Mouse (Mus musculus): ENCODE data around the gene Setd1b. TPM values are rescaled to one million over a fixed set of nuclear protein-coding genes. Genes with fewer than 3 reads are reported as not detected.

Setd1b gene
- polyA plus RNA-seq, 1 experiment from 2014 or later, result 7.4 TPM

GRCm38 (mm10) chr5:123135471-123136360 is 6.3 kb upstream of the Setd1b start:
- H3K27ac ChIP-seq (ENCODE audit: poor library complexity, severe bottlenecking), result peak overlapping the region; percentile 100
- H3K4me2 ChIP-seq, result peak overlapping the region; percentile 94
- no peaks in the 10 kb centered on the region for H3K27me3 ChIP-seq (replicated peaks)
- no peaks in the 10 kb centered on the region for H3K36me3 ChIP-seq
- H3K4me3 ChIP-seq, result peak overlapping the region; percentile 67
- ATAC-seq (ENCODE audit: insufficient number of reproducible peaks, low FRiP score), result peak; percentile 75
- under 1% methylated on average over 30 of the region's 30 CpGs for WGBS
- H3K9ac ChIP-seq, result peak overlapping the region; percentile 98
- H3K9me3 ChIP-seq (replicated peaks), result no peaks in the 10 kb centered on the region
- peaks cover 78% of the 10 kb centered on the region for H3K4me1 ChIP-seq (replicated peaks)

- Histone ChIP-seq H3K27me3 (replicated peaks) (no peaks in the 10 kb centered on the region), H3K36me3 (no peaks in the 10 kb centered on the region), H3K4me3 (peak overlapping the region; percentile 67), H3K4me1 (replicated peaks) (peaks cover 78% of the 10 kb centered on the region), H3K9ac (peak overlapping the region; percentile 98), H3K9me3 (replicated peaks) (no peaks in the 10 kb centered on the region), H3K27ac (ENCODE audit: poor library complexity, severe bottlenecking) (peak overlapping the region; percentile 100), H3K4me2 (peak overlapping the region; percentile 94)
- WGBS, result 0% methylated on average over 13 of the region's 13 CpGs
- ATAC-seq (ENCODE audit: insufficient number of reproducible peaks, low FRiP score), result peak; percentile 78
Measured at GRCm38 (mm10) chr5:123136361-123137043, 5.5 kb upstream of the Setd1b start.

- WGBS, result 2% methylated on average over 20 of the region's 20 CpGs
- H3K9ac ChIP-seq, result peak overlapping the region; percentile 98
- H3K27ac ChIP-seq (ENCODE audit: poor library complexity, severe bottlenecking), result peak overlapping the region; percentile 100
- H3K4me2 ChIP-seq, result peak overlapping the region; percentile 94
- no peaks in the 10 kb centered on the region for H3K9me3 ChIP-seq (replicated peaks)
- no peaks in the 10 kb centered on the region for H3K36me3 ChIP-seq
- H3K4me1 ChIP-seq (replicated peaks), result peaks cover 71% of the 10 kb centered on the region
- ATAC-seq (ENCODE audit: insufficient number of reproducible peaks, low FRiP score), result no peak
- no peaks in the 10 kb centered on the region for H3K27me3 ChIP-seq (replicated peaks)
- H3K4me3 ChIP-seq, result peak overlapping the region; percentile 67
Measured at GRCm38 (mm10) chr5:123137044-123137909, 4.7 kb upstream of the Setd1b start.

GRCm38 (mm10) chr5:123137910-123138229 is 4.1 kb upstream of the Setd1b start:
- Histone ChIP-seq H3K9me3 (replicated peaks) (no peaks in the 10 kb centered on the region), H3K27me3 (replicated peaks) (no peaks in the 10 kb centered on the region), H3K36me3 (no peaks in the 10 kb centered on the region), H3K4me1 (replicated peaks) (peaks cover 65% of the 10 kb centered on the region), H3K4me2 (peak overlapping the region; percentile 94), H3K27ac (ENCODE audit: poor library complexity, severe bottlenecking) (peak overlapping the region; percentile 100), H3K9ac (peak overlapping the region; percentile 98), H3K4me3 (peak overlapping the region; percentile 67)
- 2% methylated on average over 6 of the region's 6 CpGs for WGBS
- ATAC-seq (ENCODE audit: insufficient number of reproducible peaks, low FRiP score), result no peak

- WGBS, result under 1% methylated on average over 40 of the region's 40 CpGs
- Histone ChIP-seq H3K27me3 (replicated peaks) (no peaks in the 10 kb centered on the region), H3K36me3 (no peaks in the 10 kb centered on the region), H3K4me1 (replicated peaks) (peaks cover 60% of the 10 kb centered on the region), H3K4me3 (peak overlapping the region; percentile 67), H3K9ac (peak overlapping the region; percentile 98), H3K27ac (ENCODE audit: poor library complexity, severe bottlenecking) (peak overlapping the region; percentile 100), H3K9me3 (replicated peaks) (no peaks in the 10 kb centered on the region), H3K4me2 (peak overlapping the region; percentile 94)
- ATAC-seq (ENCODE audit: insufficient number of reproducible peaks, low FRiP score), result peak; percentile 65
Measured at GRCm38 (mm10) chr5:123138230-123138911, 3.6 kb upstream of the Setd1b start.

- Histone ChIP-seq H3K27ac (ENCODE audit: poor library complexity, severe bottlenecking) (peak overlapping the region; percentile 100), H3K9ac (peak overlapping the region; percentile 98), H3K36me3 (no peaks in the 10 kb centered on the region), H3K27me3 (replicated peaks) (no peaks in the 10 kb centered on the region), H3K4me2 (peak overlapping the region; percentile 94), H3K9me3 (replicated peaks) (no peaks in the 10 kb centered on the region), H3K4me1 (replicated peaks) (peaks cover 60% of the 10 kb centered on the region), H3K4me3 (peak overlapping the region; percentile 67)
- no peak for ATAC-seq (ENCODE audit: insufficient number of reproducible peaks, low FRiP score)
- WGBS, result under 1% methylated on average over 39 of the region's 39 CpGs
Measured at GRCm38 (mm10) chr5:123138953-123139721, 2.9 kb upstream of the Setd1b start.

GRCm38 (mm10) chr5:123139722-123140627 is 2.0 kb upstream of the Setd1b start:
- Histone ChIP-seq H3K9ac (peak overlapping the region; percentile 98), H3K9me3 (replicated peaks) (no peaks in the 10 kb centered on the region), H3K27me3 (replicated peaks) (no peaks in the 10 kb centered on the region), H3K36me3 (peaks cover 2% of the 10 kb centered on the region; the same call in 1 of the 2 replicates), H3K4me3 (peak overlapping the region; percentile 67), H3K27ac (ENCODE audit: poor library complexity, severe bottlenecking) (peak overlapping the region; percentile 100), H3K4me2 (peak overlapping the region; percentile 94), H3K4me1 (replicated peaks) (peaks cover 60% of the 10 kb centered on the region)
- 1% methylated on average over 28 of the region's 28 CpGs for WGBS
- ATAC-seq (ENCODE audit: insufficient number of reproducible peaks, low FRiP score), result no peak

GRCm38 (mm10) chr5:123140694-123141554 is 1.1 kb upstream of the Setd1b start:
- ATAC-seq (ENCODE audit: insufficient number of reproducible peaks, low FRiP score), result peak; percentile 57
- peak overlapping the region; percentile 94 for H3K4me3 ChIP-seq
- H3K27ac ChIP-seq (ENCODE audit: poor library complexity, severe bottlenecking), result peak overlapping the region; percentile 100
- H3K9ac ChIP-seq, result peak overlapping the region; percentile 100
- H3K36me3 ChIP-seq, result peaks cover 11% of the 10 kb centered on the region
- H3K4me1 ChIP-seq (replicated peaks), result peaks cover 60% of the 10 kb centered on the region
- no peaks in the 10 kb centered on the region for H3K9me3 ChIP-seq (replicated peaks)
- WGBS, result under 1% methylated on average over 31 of the region's 31 CpGs
- H3K4me2 ChIP-seq, result peak overlapping the region; percentile 99
- no peaks in the 10 kb centered on the region for H3K27me3 ChIP-seq (replicated peaks)
